Mouse (Mus musculus): Measurements from ENCODE around the gene Poc1b. TPM values are rescaled to one million over a fixed set of nuclear protein-coding genes. Genes with fewer than 3 reads are reported as not detected.

Gene Poc1b
- total and polyA plus RNA-seq, 2 experiments from 2014 or later = 8.9 to 11.0 TPM

GRCm38 (mm10) chr10:99107964-99108363, 1.1 kb downstream of the Poc1b start, which contains the start of gene Galnt4:
TSS of gene Galnt4 (plus strand) at chr10:99108159.
- ATAC-seq (ENCODE audit: low FRiP score) (peak; percentile 68), DNase-seq (ENCODE audit: low spot score) (peak; percentile 76)
- Histone ChIP-seq H3K27me3 (ENCODE audit: insufficient read depth, low read length) (no peaks in the 10 kb centered on the region), H3K4me1 (ENCODE audit: insufficient read depth, low read length) (no peaks in the 10 kb centered on the region; the same call in 1 of the 2 replicates), H3K4me2 (ENCODE audit: low read depth, low read length, poor library complexity, severe bottlenecking) (peak within 1 kb of the TSS; percentile 92), H3K27ac (ENCODE audit: low read depth, low read length) (peak within 1 kb of the TSS; percentile 91), H3K36me3 (ENCODE audit: insufficient read depth, low read length) (no peaks in the 10 kb centered on the region; the same call in 1 of the 2 replicates), H3K9me3 (ENCODE audit: low read length) (no peaks in the 10 kb centered on the region), H3K9ac (replicated peaks; ENCODE audit: low read length, poor library complexity, severe bottlenecking) (peak within 1 kb of the TSS; percentile 86), H3K4me3 (ENCODE audit: low read depth, low read length) (peak within 1 kb of the TSS; percentile 99)
- WGBS = under 1% methylated on average over 22 of the region's 22 CpGs
- peak; percentile 79 for TF ChIP-seq CTCF (IDR thresholded peaks at IDR 0.05)

- 40% methylated on average over 12 of the region's 12 CpGs for WGBS
- no peak overlapping the region; the same call in 1 of the 2 replicates for H3K9ac ChIP-seq (replicated peaks; ENCODE audit: low read length, poor library complexity, severe bottlenecking)
- DNase-seq (ENCODE audit: low spot score) = no peak
- no peaks in the 10 kb centered on the region for H3K27me3 ChIP-seq (ENCODE audit: insufficient read depth, low read length)
- H3K27ac ChIP-seq (ENCODE audit: low read depth, low read length) = no peak overlapping the region
- H3K4me3 ChIP-seq (ENCODE audit: low read depth, low read length) = peak overlapping the region; percentile 99
- no peaks in the 10 kb centered on the region for H3K9me3 ChIP-seq (ENCODE audit: low read length)
- no peaks in the 10 kb centered on the region; the same call in 1 of the 2 replicates for H3K4me1 ChIP-seq (ENCODE audit: insufficient read depth, low read length)
- TF ChIP-seq CTCF (IDR thresholded peaks at IDR 0.05) = peak; percentile 26
- no peak for ATAC-seq (ENCODE audit: low FRiP score)
- H3K4me2 ChIP-seq (ENCODE audit: low read depth, low read length, poor library complexity, severe bottlenecking) = peak overlapping the region; percentile 92
- H3K36me3 ChIP-seq (ENCODE audit: insufficient read depth, low read length) = no peaks in the 10 kb centered on the region; the same call in 1 of the 2 replicates
Observed at GRCm38 (mm10) chr10:99108431-99108982, 1.7 kb downstream of the Poc1b start.

- Histone ChIP-seq H3K9ac (replicated peaks; ENCODE audit: low read length, poor library complexity, severe bottlenecking) (no peak overlapping the region), H3K27me3 (ENCODE audit: insufficient read depth, low read length) (no peaks in the 10 kb centered on the region), H3K4me2 (ENCODE audit: low read depth, low read length, poor library complexity, severe bottlenecking) (no peak overlapping the region), H3K4me1 (ENCODE audit: insufficient read depth, low read length) (no peaks in the 10 kb centered on the region; the same call in 1 of the 2 replicates), H3K9me3 (ENCODE audit: low read length) (no peaks in the 10 kb centered on the region), H3K36me3 (ENCODE audit: insufficient read depth, low read length) (no peaks in the 10 kb centered on the region; the same call in 1 of the 2 replicates), H3K4me3 (ENCODE audit: low read depth, low read length) (no peak overlapping the region), H3K27ac (ENCODE audit: low read depth, low read length) (no peak overlapping the region)
- WGBS = 51% methylated on average over 3 of the region's 3 CpGs
- no peak for TF ChIP-seq CTCF (IDR thresholded peaks at IDR 0.05)
- DNase-seq (ENCODE audit: low spot score) (no peak), ATAC-seq (ENCODE audit: low FRiP score) (no peak)
Observed at GRCm38 (mm10) chr10:99113533-99113932, 6.7 kb downstream of the Poc1b start.

- WGBS = 82% methylated on average over 8 of the region's 8 CpGs
- ATAC-seq (ENCODE audit: low FRiP score) (no peak), DNase-seq (ENCODE audit: low spot score) (no peak)
- Histone ChIP-seq H3K27ac (ENCODE audit: low read depth, low read length) (no peak overlapping the region), H3K27me3 (ENCODE audit: insufficient read depth, low read length) (no peaks in the 10 kb centered on the region), H3K4me2 (ENCODE audit: low read depth, low read length, poor library complexity, severe bottlenecking) (no peak overlapping the region), H3K4me3 (ENCODE audit: low read depth, low read length) (no peak overlapping the region), H3K36me3 (ENCODE audit: insufficient read depth, low read length) (no peaks in the 10 kb centered on the region; the same call in 1 of the 2 replicates), H3K9ac (replicated peaks; ENCODE audit: low read length, poor library complexity, severe bottlenecking) (no peak overlapping the region), H3K9me3 (ENCODE audit: low read length) (no peaks in the 10 kb centered on the region), H3K4me1 (ENCODE audit: insufficient read depth, low read length) (no peaks in the 10 kb centered on the region; the same call in 1 of the 2 replicates)
- TF ChIP-seq CTCF (IDR thresholded peaks at IDR 0.05) = no peak
Observed at GRCm38 (mm10) chr10:99114295-99114694, 7.5 kb downstream of the Poc1b start.

- Histone ChIP-seq H3K4me3 (ENCODE audit: low read depth, low read length) (no peak overlapping the region), H3K27ac (ENCODE audit: low read depth, low read length) (no peak overlapping the region), H3K9me3 (ENCODE audit: low read length) (no peaks in the 10 kb centered on the region), H3K4me2 (ENCODE audit: low read depth, low read length, poor library complexity, severe bottlenecking) (no peak overlapping the region), H3K36me3 (ENCODE audit: insufficient read depth, low read length) (no peaks in the 10 kb centered on the region; the same call in 1 of the 2 replicates), H3K9ac (replicated peaks; ENCODE audit: low read length, poor library complexity, severe bottlenecking) (no peak overlapping the region), H3K4me1 (ENCODE audit: insufficient read depth, low read length) (no peaks in the 10 kb centered on the region; the same call in 1 of the 2 replicates), H3K27me3 (ENCODE audit: insufficient read depth, low read length) (no peaks in the 10 kb centered on the region)
- ATAC-seq (ENCODE audit: low FRiP score) = no peak
- 71% methylated on average over 18 of the region's 18 CpGs for WGBS
- no peak for DNase-seq (ENCODE audit: low spot score)
- no peak for TF ChIP-seq CTCF (IDR thresholded peaks at IDR 0.05)
Observed at GRCm38 (mm10) chr10:99115471-99116236, 8.8 kb downstream of the Poc1b start.

GRCm38 (mm10) chr10:99116237-99116632, 9.4 kb downstream of the Poc1b start:
- no peaks in the 10 kb centered on the region; the same call in 1 of the 2 replicates for H3K36me3 ChIP-seq (ENCODE audit: insufficient read depth, low read length)
- no peak overlapping the region for H3K4me2 ChIP-seq (ENCODE audit: low read depth, low read length, poor library complexity, severe bottlenecking)
- no peak overlapping the region for H3K4me3 ChIP-seq (ENCODE audit: low read depth, low read length)
- H3K27ac ChIP-seq (ENCODE audit: low read depth, low read length) = no peak overlapping the region
- no peaks in the 10 kb centered on the region; the same call in 1 of the 2 replicates for H3K4me1 ChIP-seq (ENCODE audit: insufficient read depth, low read length)
- no peaks in the 10 kb centered on the region for H3K9me3 ChIP-seq (ENCODE audit: low read length)
- no peaks in the 10 kb centered on the region for H3K27me3 ChIP-seq (ENCODE audit: insufficient read depth, low read length)
- no peak for DNase-seq (ENCODE audit: low spot score)
- H3K9ac ChIP-seq (replicated peaks; ENCODE audit: low read length, poor library complexity, severe bottlenecking) = no peak overlapping the region
- no peak for ATAC-seq (ENCODE audit: low FRiP score)
- 80% methylated on average over 8 of the region's 8 CpGs for WGBS
- TF ChIP-seq CTCF (IDR thresholded peaks at IDR 0.05) = no peak

All from midbrain, postnatal 0 days (tissue).